Mouse (Mus musculus): ENCODE measurements around the gene Vps52.
"Not testable (repeated sequence)": the region's sequence is repeated elsewhere in the genome, so short reads cannot be mapped to it uniquely, and the experiment has no call there.

Gene Vps52

GRCm38 (mm10) chr17:33968489-33968888, 12.9 kb downstream of the Vps52 start:
- peak; percentile 95 for DNase-seq (ENCODE audit: low spot score)

GRCm38 (mm10) chr17:33968927-33969326, 13.3 kb downstream of the Vps52 start:
- DNase-seq (ENCODE audit: low spot score) = peak; percentile 55

DNA sequence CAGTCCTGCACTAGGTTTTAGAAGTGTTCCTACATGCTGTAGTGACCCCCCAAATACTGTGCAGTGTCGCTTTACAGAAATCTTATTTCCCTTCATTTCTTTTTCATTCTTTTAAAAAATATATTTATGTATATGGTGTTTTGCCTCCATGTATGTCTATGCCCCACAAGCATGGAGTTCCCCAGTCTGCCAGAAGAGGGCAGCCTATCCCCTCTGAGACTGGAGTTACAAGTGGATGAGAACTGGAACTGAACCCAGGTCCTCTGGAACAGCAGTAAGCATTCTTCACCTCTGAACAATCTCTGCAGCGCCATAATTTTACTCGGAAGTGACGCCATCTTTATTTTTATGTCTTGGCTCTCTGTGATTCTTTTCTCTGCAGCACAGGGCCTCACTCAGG, 13.8 kb downstream of the Vps52 start:
- DNase-seq (ENCODE audit: low spot score) = no peak

DNA sequence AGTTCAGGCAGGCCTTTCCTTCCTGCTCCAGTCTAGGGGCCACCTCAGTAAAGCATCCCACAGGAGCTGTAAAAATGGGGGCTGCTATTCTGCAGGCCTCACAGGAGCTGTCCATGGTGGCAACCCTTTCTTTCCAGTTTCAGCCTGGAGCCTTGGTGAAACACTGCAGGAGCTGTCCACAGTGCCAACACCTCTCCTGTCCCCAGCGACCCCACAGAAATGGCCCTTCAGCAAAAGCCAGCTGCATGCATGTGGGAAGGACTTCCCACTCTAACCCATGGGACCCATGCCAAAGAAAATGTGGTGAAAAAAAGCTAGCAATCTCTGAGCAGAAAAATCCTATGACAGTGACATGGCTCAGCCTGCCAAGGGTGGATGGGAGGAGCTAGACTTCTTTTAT, 17.1 kb downstream of the Vps52 start:
- peak; percentile 73 for DNase-seq (ENCODE audit: low spot score)

DNA sequence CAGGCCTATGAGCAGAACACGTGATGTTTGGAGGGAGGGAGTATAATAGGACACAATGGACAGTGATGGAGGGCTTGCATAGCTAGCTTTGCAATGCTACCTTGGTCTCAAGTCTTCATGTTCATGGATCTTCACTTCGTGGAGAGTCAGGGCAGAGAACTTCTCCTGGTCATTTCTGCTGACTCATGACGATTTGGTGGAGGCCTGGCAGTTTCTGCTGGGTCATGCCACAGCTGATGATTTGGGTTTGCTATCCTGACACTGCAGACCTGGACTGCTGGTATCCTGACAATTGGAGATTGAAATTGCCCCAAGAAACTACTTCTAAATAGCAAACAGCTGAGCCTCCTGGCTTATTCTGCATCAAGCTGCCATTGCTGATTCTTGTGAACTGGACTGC, 18.0 kb downstream of the Vps52 start:
- DNase-seq (ENCODE audit: low spot score) = no peak

DNA sequence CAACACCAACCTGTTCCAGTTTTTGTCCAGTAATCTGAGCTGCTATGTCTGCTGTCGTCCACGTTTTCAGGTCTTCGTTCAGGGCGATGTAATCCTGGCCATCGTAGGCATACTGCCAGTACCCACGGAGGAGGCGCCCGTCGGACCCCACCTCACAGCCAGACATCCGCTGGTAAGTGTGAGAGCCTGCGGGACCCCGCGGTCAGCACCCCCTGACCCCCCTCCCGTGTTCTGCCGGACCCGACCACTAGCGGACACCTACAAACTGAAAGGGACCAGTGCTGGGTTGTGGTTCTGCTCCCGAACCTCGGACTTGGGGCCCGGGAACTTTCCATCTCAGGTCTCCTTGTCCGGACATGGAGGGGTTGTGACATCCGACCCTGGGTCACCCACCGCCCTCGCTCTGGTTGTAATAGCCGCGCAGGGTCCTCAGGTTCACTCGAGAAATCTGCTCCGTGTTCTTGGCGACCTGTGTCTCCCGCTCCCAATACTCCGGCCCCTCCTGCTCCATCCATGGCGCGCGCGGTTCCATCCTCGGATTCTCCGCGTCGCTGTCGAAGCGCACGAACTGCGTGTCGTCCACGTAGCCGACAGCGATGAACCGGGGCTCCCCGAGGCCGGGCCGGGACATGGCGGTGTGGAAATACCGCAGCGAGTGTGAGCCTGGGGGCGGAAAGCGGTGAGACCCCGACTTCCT, 22.4 kb downstream of the Vps52 start:
- DNase-seq (ENCODE audit: low spot score) = no peak

DNA sequence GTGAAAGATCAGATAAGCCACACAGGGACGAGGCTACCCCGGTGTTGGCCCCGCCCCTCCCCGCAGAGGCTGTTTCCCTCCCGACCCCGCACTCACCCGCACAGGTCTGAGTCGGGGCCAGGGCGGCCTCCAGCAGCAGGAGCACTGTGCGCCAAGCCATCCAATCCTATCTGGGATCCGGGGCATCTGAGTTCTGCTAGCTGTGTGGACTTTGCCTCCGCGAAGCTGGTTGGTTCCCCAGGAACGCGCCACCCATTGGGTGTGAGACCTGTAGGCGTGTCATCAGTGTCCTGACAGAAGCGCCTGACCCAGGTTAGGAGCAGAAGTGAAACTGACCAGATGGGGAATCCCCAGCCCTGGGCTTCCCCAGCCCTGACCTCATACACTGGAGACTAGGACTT, 23.0 kb downstream of the Vps52 start:
- DNase-seq (ENCODE audit: low spot score) = peak; percentile 75

DNA sequence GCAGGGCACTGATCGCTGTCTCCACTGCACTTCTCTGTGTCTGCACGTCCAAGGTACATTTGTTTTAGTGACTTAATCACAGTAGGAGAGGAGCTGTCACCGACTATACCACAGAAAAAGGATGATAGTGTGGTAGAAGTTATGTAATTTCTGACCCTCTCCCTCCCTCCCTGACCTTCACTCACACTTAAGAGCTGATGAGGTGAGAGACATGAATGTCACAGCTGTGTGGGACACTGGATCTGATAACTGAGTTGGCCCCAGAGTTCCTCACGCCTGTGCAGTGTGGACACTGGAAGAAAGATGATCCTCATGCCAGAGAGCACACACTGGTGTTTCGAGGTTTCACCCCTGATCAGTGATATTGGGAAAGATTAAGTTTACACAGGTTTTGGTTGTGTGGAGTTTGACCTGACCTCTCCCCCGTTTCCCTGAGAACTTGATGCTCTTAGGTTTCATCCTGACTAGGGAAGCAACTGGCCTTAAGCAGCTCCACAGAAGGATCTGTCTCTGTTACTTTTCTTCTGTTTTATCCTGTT, 24.0 kb downstream of the Vps52 start:
- DNase-seq (ENCODE audit: low spot score) = no peak

- no peak for DNase-seq (ENCODE audit: low spot score)
Measured at GRCm38 (mm10) chr17:33980181-33981035, 24.8 kb downstream of the Vps52 start.

GRCm38 (mm10) chr17:33981192-33981909, 25.7 kb downstream of the Vps52 start:
- peak; percentile 99 for DNase-seq (ENCODE audit: low spot score)

GRCm38 (mm10) chr17:33982136-33982535, 26.5 kb downstream of the Vps52 start:
- DNase-seq (ENCODE audit: low spot score) = peak; percentile 60

GRCm38 (mm10) chr17:33991788-33992664, 36.4 kb downstream of the Vps52 start:
- peak; percentile 94 for DNase-seq (ENCODE audit: low spot score)

DNA sequence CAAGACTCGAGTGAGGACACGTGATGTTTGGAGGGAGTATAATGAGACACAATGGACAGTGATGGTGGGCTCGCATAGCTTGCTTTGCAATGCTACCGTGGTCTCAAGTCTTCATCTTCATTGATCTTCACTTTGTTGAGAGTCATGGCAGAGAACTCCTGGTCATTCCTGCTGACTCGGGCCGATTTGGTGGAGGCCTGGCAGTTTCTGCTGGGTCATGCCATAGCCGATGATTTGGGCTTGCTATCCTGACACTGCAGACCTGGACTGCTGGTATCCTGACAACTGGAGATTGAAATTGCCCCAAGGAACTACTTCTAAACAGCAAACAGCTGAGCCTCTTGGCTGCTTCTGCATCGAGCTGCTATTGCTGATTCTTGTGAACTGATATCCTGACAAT, 39.3 kb downstream of the Vps52 start:
- no peak for DNase-seq (ENCODE audit: low spot score)

GRCm38 (mm10) chr17:33995651-33996050, 40.0 kb downstream of the Vps52 start:
- no peak for DNase-seq (ENCODE audit: low spot score)

DNA sequence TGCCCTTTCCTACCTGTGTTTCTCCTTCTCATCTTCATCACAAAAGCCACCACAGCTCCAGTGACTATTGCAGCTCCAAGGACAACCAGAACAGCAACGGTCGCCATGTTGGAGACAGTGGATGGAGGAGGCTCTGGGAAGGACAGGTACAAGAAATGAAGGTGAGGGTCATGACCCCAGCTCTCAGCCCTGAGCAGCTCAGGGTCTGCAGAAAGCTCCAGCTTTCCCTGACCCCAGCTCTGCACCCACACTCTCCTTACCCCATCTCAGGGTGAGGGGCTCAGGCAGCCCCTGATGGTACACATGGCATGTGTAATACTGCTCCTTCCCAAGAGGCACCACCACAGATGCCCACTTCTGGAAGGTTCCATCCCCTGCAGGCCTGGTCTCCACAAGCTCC, 41.4 kb downstream of the Vps52 start:
- not testable (repeated sequence) for DNase-seq (ENCODE audit: low spot score)

DNA sequence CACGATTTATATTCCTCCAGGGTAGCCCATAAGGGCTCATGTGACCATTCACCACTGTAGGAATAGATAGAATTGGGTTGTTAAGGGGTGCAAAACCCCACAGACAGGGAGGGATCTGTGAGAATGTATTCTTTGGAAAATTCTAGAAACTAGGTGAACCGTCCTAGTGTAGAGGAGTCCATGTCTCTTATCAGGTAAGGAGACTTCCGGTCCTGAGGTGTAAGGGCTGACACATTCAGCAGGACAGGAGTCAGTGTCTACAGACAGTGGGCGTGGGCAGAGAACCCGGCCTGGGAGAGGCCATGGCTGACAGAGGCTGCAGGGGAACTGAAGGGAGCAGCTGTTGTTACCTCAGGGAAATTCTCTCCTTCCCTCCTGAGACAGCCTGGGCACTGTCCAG, 43.1 kb downstream of the Vps52 start:
- not testable (repeated sequence) for DNase-seq (ENCODE audit: low spot score)

DNA sequence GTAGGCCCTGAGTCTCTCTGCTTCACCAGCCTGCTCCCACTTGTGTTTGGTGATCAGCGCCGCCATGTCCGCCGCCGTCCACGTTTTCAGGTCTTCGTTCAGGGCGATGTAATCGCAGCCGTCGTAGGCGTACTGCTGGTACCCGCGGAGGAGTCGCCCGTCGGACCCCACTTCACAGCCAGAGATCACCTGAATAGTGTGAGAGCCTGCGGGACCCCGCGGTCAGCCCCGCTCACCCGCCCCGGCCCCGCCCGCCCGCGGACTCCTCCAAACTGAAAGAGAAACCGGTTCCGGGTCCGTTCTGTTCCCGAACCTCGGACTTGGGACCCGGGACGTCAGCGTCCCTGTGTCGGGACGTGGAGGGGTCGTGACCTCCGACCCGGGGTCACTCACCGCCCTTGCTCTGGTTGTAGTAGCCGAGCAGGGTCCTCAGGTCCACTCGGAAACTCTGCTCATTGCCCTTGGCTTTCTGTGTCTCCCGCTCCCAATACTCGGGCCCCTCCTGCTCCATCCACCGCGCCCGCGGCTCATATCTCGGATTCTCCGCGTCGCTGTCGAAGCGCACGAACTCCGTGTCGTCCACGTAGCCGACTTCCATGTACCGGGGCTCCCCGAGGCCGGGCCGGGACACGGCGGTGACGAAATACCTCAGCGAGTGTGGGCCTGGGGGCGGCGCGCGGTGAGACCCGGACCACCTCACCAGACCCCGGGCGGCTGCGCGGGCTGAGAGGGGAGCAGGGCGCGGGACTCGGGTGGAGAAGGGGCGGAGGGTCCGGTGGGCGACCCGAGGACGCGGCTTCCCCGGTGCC, 43.9 kb downstream of the Vps52 start:
- DNase-seq (ENCODE audit: low spot score) = no peak

- DNase-seq (ENCODE audit: low spot score) = peak; percentile 87
Measured at GRCm38 (mm10) chr17:34000150-34000537, 44.5 kb downstream of the Vps52 start, which contains the start of gene H2-K1. TSS of gene H2-K1 (minus strand) at chr17:34000347.

DNA sequence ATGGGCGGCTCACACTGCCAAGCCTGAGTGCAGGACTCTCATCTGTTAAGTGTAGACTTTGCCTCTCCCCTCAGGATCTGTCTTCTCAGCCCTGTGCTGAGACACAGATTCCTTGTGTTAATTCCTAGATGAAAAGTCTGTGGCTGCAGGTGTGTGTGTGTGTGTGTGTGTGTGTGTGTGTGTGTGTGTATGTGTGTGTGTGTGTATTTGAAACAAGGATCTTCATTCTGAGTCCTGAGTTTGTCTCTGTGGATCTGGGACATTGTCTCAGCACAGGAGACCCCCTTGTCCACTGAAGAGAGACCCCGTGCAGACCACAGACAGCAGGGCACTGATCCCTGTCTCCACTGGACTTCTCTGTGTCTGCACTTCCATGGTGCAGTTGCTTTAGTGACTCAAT, 45.2 kb downstream of the Vps52 start:
- DNase-seq (ENCODE audit: low spot score) = not testable (repeated sequence)

- peak; percentile 59 for DNase-seq (ENCODE audit: low spot score)
Measured at GRCm38 (mm10) chr17:34003426-34003825, 47.8 kb downstream of the Vps52 start.
